Mouse (Mus musculus) embryonic facial prominence, embryonic 11.5 days (tissue): Measurements from ENCODE around the gene Gabrr2. TPM values are rescaled to one million over a fixed set of nuclear protein-coding genes. Genes with fewer than 3 reads are reported as not detected.

Experiments used
- polyA plus RNA-seq: library from polyadenylated mRNA; unstranded; fragments of >200 nt; fragmentation: Nextera tagmentation; extraction: Ambion mirVana; gene quantifications from 2 replicates; pipeline ENCODE4 v1.2.1, GENCODE M21; 2014

The Gabrr2 gene
- polyA plus RNA-seq, 1 experiment from 2014 or later: not detected

Other genes with a start within 250 kb of the Gabrr2 start
- 11.3 and 13.1 TPM in 2 replicates for gene Ankrd6, start 112.2 kb upstream of the Gabrr2 start, polyA plus RNA-seq
- 24.4 and 27.8 TPM in 2 replicates for gene Rragd, start 80.0 kb upstream of the Gabrr2 start, polyA plus RNA-seq
- gene Ube2j1, start 31.6 kb upstream of the Gabrr2 start, polyA plus RNA-seq: 41.5 and 47.1 TPM in 2 replicates
- gene Gabrr1, start 69.5 kb downstream of the Gabrr2 start, polyA plus RNA-seq: 0.15 TPM in 1 of 2 replicates, not detected in the other
- gene Pm20d2, start 126.7 kb downstream of the Gabrr2 start, polyA plus RNA-seq: 0.48 and 1.1 TPM in 2 replicates
- 8.5 and 10.8 TPM in 2 replicates for gene Srsf12, start 146.0 kb downstream of the Gabrr2 start, polyA plus RNA-seq
- 115 TPM in 2 replicates for gene Pnrc1, start 227.2 kb downstream of the Gabrr2 start, polyA plus RNA-seq
- 37.8 and 41.7 TPM in 2 replicates for gene Rngtt, start 247.3 kb downstream of the Gabrr2 start, polyA plus RNA-seq